Mouse (Mus musculus) kidney, adult 2 months (tissue): Measurements from ENCODE around the gene Rbm19. TPM values are rescaled to one million over a fixed set of nuclear protein-coding genes. Genes with fewer than 3 reads are reported as not detected.

Experiments used
- DNase-seq: peaks from one replicate; pipeline ENCODE4 v3.0.0; 2021
- H3K27ac ChIP-seq: fragments of 200-500 bp; 2 replicates; pipeline ENCODE4 v1.5.1; 2012; ENCODE audit warnings: low read depth, low read length, control low read depth, inconsistent platforms; ENCODE audit not compliant: insufficient read depth
- H3K27me3 ChIP-seq: fragments of 200-500 bp; replicated peaks from 2 replicates; pipeline ENCODE4 v1.6.1; 2012; ENCODE audit warnings: mild to moderate bottlenecking, moderate library complexity, low read length, inconsistent platforms; ENCODE audit not compliant: control insufficient read depth, insufficient read depth
- H3K36me3 ChIP-seq: fragments of 200-500 bp; 2 replicates; pipeline ENCODE4 v1.6.1; 2012; ENCODE audit warnings: mild to moderate bottlenecking, moderate library complexity, low read length, inconsistent platforms; ENCODE audit not compliant: control insufficient read depth, insufficient read depth
- H3K4me1 ChIP-seq: fragments of 200-500 bp; 2 replicates; pipeline ENCODE4 v1.6.1; 2011; ENCODE audit warnings: low read length; ENCODE audit not compliant: control insufficient read depth, insufficient read depth
- H3K4me3 ChIP-seq: fragments of 200-500 bp; 2 replicates; pipeline ENCODE4 v1.5.1; 2011; ENCODE audit warnings: mild to moderate bottlenecking, low read depth, low read length, control low read depth; ENCODE audit not compliant: insufficient read depth
- CTCF ChIP-seq: fragments of 200-500 bp; conservative IDR thresholded peaks from 2 replicates; pipeline ENCODE4 v1.5.1; 2011; ENCODE audit warnings: low read depth, mild to moderate bottlenecking, control low read depth, low read length, moderate library complexity, mixed read lengths; ENCODE audit not compliant: insufficient read depth, insufficient read length
- POLR2A ChIP-seq: fragments of 200-500 bp; IDR thresholded peaks from one replicate; pipeline ENCODE4 v1.6.1; 2011; ENCODE audit warnings: low read depth, low read length, control low read depth
- WGBS: fragments of 180-500 bp; shearing (Covaris S2); methylation state at CpG from one replicate; pipeline ENCODE4 v1.1.7; 2018; 5-methylcytosine and 5-hydroxymethylcytosine counted together
- polyA plus RNA-seq: library from polyadenylated mRNA; depleted of rRNA; stranded (reverse); fragments of >200 nt; gene quantifications from 2 replicates; pipeline ENCODE4 v1.2.3, GENCODE M21; 2012

Rbm19 gene
- polyA plus RNA-seq, 1 experiment: 12.1 TPM

DNA sequence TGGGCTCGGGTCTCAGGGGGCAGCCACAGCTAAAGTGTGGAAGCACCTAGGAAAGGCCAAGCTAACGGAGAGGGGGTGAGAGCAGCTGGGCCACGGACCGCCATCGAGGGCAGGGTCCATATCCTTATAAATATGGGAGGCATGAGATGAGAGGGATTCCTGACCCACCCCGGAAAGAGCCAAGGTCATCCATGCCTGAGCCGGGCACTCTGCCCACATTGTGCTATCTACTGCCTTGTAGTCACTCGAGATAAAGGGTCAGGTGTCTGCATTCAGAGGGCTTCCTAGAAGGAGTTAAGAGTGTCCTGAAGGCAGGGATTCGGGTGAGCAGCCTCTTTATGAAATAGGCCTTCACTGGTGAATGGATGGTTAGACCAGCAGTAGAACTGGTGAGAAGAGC is 80.6 kb downstream of the Rbm19 start:
- Histone ChIP-seq H3K27me3 (no peaks in the 10 kb centered on the region), H3K4me1 (no peaks in the 10 kb centered on the region), H3K4me3 (no peak overlapping the region), H3K36me3 (no peaks in the 10 kb centered on the region), H3K27ac (no peak overlapping the region)
- TF ChIP-seq POLR2A: no peak
- no peak for TF ChIP-seq CTCF
- DNase-seq: no peak
- 85% methylated on average over 9 of the region's 9 CpGs for WGBS

DNA sequence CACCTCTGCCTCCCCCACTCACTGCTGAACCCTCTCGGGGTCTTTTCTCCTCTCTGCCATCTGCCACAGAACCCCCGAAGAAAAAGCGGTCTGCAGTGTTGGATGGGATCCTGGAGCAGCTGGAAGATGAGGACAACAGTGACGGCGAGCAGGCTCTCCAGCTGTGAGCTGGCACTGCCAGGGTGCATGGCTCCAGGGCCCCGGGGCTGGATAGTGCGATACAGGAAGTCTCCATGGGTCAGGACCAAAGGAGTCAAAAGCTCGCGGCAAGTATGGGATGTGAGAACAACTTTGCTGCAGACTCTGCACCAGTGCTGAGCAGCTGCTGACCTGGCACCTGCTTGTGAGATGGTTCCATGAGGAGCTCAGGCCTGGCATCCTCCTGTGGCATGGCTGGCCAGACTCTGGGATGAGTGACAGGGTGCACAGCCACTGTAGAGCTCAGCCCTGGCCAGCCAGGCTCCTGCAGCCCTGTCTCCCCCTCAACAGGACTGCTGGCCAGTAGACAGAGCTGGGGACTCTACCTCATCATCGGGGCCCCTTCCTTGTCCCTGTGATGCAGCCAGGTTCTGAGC is 81.6 kb downstream of the Rbm19 start:
- no peaks in the 10 kb centered on the region for H3K4me1 ChIP-seq
- DNase-seq: no peak
- no peak for TF ChIP-seq POLR2A
- no peak for TF ChIP-seq CTCF
- no peaks in the 10 kb centered on the region for H3K27me3 ChIP-seq
- no peaks in the 10 kb centered on the region for H3K36me3 ChIP-seq
- H3K4me3 ChIP-seq: no peak overlapping the region
- H3K27ac ChIP-seq: no peak overlapping the region
- 78% methylated on average over 10 of the region's 10 CpGs for WGBS

DNA sequence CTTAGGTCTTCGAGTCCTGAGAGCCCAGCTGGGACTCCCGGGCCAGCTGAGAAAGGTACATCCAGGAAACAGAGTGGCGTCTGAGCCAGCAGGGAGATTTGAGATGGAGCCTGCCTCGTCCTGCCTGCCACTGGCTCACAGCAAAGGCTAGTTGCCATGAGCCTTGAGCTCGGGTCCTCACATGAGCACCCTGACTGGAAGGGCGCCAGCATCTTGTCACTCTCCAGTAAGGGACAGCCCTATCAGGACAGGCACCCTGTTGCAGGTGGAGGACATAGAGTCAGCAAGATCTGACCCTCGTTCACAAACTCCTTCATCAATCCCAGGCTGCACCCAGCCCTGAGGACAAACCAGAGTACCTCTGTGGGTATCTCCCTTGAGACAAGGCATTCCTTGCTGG is 83.6 kb downstream of the Rbm19 start:
- no peaks in the 10 kb centered on the region for H3K36me3 ChIP-seq
- TF ChIP-seq CTCF (no peak), POLR2A (no peak)
- 89% methylated on average over 7 of the region's 7 CpGs for WGBS

DNA sequence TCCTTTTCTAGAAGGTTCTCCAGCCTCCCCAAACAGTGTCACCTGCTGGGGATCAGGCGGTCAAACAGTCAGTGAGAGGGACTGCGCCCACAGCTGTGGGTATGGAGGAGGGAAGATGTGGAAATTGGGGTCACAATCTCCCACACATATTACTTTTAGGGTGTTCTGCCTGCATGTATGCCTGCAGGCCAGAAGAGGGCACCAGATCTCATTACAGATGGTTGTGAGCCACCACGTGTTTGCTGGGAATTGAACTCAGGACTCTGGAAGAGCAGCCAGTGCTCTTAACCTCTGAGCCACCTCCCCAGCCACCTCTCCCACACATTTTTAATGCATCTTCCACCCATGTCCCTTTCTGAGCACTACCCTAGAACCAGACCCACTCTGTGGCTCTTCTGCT is 88.1 kb downstream of the Rbm19 start:
- 87% methylated on average over 3 of the region's 3 CpGs for WGBS
- H3K27ac ChIP-seq: no peak overlapping the region
- 0 out of 2 replicates have a peak, but pooled peaks have one; percentile 7 for TF ChIP-seq CTCF
- TF ChIP-seq POLR2A: no peak
- DNase-seq: no peak
- no peaks in the 10 kb centered on the region for H3K36me3 ChIP-seq
- no peaks in the 10 kb centered on the region for H3K4me1 ChIP-seq
- H3K4me3 ChIP-seq: no peak overlapping the region
- no peaks in the 10 kb centered on the region for H3K27me3 ChIP-seq

More for the DNA sequence above, 83.6 kb downstream of the Rbm19 start:
- no peaks in the 10 kb centered on the region for H3K4me1 ChIP-seq
- no peak overlapping the region for H3K27ac ChIP-seq
- H3K27me3 ChIP-seq: no peaks in the 10 kb centered on the region
- H3K4me3 ChIP-seq: no peak overlapping the region
- no peak for DNase-seq

DNA sequence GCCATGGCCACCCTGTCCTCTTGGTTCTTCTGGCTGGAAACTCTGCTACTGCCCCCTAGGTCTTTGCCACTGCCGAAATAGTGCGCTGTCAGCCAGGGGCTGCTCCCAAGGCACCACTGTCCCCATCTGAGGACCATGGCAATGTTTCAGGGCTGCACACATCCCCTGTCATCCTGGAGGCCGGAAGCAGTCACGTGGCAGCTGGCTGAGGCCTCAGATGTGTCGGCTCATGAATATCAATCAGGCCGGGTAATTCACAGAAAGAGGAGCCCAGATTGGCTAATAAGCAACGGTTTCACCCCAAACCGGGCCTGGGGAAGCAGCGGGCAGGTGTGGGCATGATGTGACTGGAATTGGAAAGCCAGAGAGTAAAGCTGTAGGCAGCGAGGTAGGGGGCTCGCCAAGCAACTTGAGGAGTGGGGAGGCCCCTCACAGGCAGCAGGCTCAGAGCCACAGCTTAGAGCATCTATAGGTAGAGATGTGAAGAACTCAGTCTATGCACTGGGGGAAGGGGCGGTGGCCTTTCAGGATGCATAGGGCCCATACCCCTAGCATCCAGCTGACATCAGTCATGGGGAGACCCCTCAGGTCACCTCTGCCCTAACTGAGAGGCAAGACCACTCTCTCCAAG is 90.2 kb downstream of the Rbm19 start:
- WGBS: 49% methylated on average over 12 of the region's 12 CpGs
- Histone ChIP-seq H3K27me3 (no peaks in the 10 kb centered on the region), H3K4me3 (no peak overlapping the region), H3K36me3 (no peaks in the 10 kb centered on the region), H3K27ac (no peak overlapping the region), H3K4me1 (no peaks in the 10 kb centered on the region)
- DNase-seq: no peak
- TF ChIP-seq CTCF: no peak
- no peak for TF ChIP-seq POLR2A

- no peak for DNase-seq
- Histone ChIP-seq H3K4me3 (no peak overlapping the region), H3K27me3 (no peaks in the 10 kb centered on the region), H3K36me3 (no peaks in the 10 kb centered on the region), H3K27ac (no peak overlapping the region), H3K4me1 (no peaks in the 10 kb centered on the region)
- TF ChIP-seq CTCF (no peak), POLR2A (no peak)
- WGBS: 52% methylated on average over 4 of the region's 4 CpGs
These were observed 91.2 kb downstream of the Rbm19 start for GRCm38 (mm10) chr5:120207492-120207891.

DNA sequence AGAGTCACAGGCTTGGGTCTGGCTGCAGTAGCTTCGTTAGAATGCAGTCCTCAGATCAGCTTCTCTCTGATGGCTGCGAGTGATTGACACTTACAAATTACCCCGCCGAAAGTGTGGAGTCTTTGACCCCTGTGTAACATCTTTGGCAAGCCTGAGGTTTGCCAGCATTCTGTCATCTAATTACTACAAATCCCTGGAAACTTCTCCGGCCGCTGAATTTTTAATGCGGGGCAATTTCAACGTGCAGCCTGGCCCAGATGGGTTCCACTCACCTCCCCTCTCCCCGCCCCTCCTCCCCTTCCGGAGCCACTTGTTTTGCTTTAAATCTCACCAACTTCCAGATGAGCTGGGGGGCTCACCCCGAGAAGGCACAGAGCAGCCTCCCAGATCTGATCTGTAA is 94.4 kb downstream of the Rbm19 start:
- TF ChIP-seq CTCF (no peak), POLR2A (no peak)
- Histone ChIP-seq H3K36me3 (no peaks in the 10 kb centered on the region), H3K4me3 (no peak overlapping the region), H3K4me1 (no peaks in the 10 kb centered on the region), H3K27ac (no peak overlapping the region), H3K27me3 (no peaks in the 10 kb centered on the region)
- DNase-seq: no peak
- WGBS: 24% methylated on average over 11 of the region's 11 CpGs
